Mouse (Mus musculus) adrenal gland, adult 8-10 months (tissue): ENCODE data around the gene 1600012H06Rik. TPM values are rescaled to one million over a fixed set of nuclear protein-coding genes. Genes with fewer than 3 reads are reported as not detected.
"Not testable (repeated sequence)": the region's sequence is repeated elsewhere in the genome, so short reads cannot be mapped to it uniquely, and the experiment has no call there.

ENCODE experiments used
- DNase-seq: peaks from one replicate; pipeline ENCODE4 v3.0.0; 2022
- total RNA-seq, 4 experiments: library from RNA; stranded (reverse); gene quantifications; 2 replicates each; pipeline ENCODE4 v1.2.4; 2022

1600012H06Rik gene
- 10 to 100 TPM; 24.5 to 49.4 (median 38.0) TPM for total RNA-seq

DNA sequence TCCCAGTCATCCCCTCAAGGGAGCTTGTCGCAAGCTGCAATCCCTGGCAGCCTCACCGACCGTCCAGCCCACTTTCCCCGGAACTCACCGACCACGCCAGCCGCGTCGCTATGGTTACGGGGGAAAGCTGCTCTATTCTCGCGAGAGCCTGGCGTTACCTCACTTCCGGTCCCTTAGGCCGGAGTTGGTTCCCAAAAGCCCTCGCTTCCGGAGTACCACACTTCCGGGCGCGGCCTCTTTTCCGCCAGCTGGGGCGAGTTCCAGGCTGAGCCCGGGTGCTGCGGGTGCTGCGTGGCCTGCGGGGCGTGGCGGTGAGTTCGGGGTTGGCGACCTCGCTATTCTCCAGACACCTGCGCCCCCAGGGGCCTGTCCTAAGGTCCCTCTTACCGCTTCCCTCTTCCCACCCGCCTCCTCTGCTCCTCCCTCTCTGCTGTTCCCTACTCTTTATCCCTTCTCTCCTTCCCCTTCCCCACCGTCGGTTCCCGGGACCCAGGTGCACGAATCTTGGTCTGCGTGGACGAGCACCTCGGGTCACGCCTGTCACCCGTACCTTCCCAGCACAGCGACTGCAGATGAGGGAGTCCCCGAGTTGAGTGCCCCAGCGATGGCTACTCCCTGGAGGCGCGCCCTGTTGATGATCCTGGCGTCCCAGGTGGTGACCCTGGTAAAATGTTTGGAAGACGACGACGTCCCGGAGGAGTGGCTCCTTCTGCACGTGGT lies at the start of gene 1600012H06Rik, which contains the start of gene Wdr27:
1600012H06Rik (plus strand) TSS at position 176 of the 720 bp plus-strand sequence.
Wdr27 (minus strand) TSS at position 150 of the 720 bp plus-strand sequence.
- peak; percentile 99 for DNase-seq

- not testable (repeated sequence) for DNase-seq
These were observed 47.9 kb upstream of the 1600012H06Rik start for GRCm38 (mm10) chr17:14895058-14895457.

DNA sequence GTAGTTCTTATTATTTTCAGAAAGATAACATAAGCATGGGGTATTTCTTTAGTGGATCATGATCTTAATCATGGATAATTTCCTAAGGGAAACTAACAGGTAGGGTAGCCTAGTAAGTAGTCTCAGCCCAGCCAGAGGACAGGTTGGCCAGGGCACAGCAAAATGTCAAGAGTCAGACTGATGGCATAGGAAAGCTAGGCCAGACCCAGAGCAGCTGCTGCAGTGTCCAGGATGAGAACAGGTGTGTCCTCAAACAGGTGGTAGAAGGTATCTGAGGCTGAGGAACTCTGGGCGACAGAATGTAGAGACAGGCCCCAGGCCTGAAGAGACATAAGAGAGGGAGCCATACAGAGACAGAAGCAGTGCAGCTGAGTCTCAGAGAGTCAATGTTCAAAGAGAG lies 44.0 kb upstream of the 1600012H06Rik start:
- DNase-seq: no peak

- no peak for DNase-seq
These were observed 39.8 kb upstream of the 1600012H06Rik start for GRCm38 (mm10) chr17:14903212-14903611.

DNA sequence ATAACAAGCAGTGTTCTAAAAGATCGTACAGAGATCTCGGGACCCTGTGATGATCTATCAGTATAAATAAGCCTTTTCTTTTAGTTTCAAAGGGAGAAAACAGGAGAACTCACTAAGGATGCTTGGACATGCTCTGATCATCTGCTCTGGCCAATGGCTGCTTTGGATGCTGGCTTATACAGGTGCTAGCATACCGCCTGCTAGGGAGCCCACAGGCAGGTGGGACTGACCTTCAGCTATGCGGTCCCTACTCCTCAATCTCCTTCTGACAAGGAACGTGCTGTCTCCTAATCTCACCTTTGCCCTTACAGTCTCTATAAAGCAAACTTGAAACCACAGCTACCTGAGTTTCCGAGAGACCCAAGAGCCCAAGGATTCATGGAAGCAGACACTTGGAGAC lies 38.8 kb upstream of the 1600012H06Rik start:
- DNase-seq: no peak

- DNase-seq: peak; percentile 16
These were observed 38.2 kb upstream of the 1600012H06Rik start for GRCm38 (mm10) chr17:14904637-14905265.

DNA sequence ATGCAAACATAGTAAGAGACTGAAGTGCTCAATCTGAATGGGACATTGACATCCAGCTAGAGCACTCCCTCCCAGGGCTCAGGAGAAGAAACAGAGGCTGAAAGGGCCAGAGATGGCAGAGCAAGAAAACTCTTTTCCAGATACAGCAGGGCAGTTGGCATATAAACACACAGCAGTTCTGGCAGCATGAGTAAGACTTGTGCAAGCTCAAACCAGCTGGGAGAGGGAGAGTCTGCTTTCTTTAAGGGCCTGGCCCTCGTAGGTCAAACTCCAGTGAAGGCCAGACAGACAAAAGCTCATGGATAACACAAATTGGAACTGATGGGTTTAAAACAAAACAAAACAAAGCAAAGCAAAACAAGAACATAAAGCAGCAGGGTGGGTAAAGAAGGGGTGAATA lies 36.4 kb upstream of the 1600012H06Rik start:
- no peak for DNase-seq

- no peak for DNase-seq
These were observed 35.8 kb upstream of the 1600012H06Rik start for GRCm38 (mm10) chr17:14907136-14907535.

DNA sequence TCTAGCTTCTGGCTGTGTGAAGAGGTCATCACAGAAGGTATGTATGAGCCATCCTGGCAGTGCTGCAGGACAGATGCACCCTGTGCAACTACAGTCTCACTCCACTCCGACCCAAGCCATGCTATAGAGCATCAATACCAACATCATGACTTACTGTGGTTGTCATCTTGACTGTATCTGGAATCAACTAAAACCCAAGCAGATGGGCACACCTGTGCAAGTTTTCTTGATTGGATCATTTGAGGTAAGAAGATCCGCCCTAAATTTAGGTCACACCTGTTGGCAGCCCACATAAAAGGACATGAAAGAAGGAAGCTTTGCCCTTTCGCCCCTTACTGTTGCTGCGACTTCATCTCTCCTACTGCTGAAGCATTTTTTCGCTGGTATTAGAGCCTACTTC lies 33.7 kb upstream of the 1600012H06Rik start:
- no peak for DNase-seq

DNA sequence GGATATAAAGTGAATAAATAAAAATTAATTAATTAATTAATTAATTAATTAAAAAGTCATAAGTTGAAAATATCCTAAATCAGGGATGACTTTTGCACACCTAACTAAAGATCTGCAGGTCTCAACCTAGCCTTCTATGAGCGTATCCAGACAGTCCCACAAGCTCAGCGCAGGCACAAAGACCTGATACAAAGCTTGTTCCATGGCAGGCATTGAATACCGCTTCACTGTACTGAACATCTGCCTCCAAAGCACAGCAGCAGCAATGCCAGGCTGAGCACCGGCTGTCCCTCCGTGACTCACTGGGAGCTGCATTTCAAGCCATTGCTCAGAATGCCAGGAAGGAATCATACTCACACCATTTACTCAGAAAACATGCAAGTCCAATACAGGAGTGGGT lies 32.2 kb upstream of the 1600012H06Rik start:
- DNase-seq: no peak

DNA sequence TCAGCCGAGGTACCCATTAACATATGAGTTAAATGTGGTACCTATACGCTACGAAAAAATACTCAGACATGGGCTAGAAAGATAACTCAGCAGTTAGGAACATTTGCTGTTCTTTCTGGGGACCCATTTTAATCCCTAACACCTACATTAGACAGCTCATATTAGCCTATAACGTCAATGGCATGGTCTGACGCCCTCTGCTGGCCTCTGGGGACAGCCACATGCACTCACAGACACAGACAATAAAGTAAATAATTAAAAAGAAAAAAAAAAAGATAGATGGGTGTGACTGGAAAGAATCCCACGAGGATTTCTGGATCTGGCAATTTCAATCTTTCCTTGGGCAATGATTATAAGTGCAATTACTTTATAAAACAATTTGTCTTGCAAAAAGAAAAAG lies 30.6 kb upstream of the 1600012H06Rik start:
- no peak for DNase-seq

DNA sequence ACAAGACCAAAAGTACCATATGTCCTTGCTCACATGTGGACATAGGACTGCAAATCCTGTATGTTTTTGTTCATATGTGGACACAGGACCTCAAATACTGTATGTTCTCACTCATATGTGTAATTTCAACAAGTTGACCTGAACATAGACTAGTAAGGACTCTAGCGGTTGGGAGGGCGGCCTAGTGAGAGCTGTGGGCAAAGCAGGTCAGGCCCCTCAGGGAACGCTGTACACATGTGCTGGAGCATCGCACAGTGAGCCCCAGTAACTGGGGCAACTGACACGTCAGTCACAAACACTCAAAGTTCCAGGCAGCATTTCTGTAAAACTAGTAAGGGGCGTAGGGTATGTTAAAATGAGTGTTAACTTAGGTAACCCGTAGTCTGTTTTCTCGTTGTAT lies 30.0 kb upstream of the 1600012H06Rik start:
- DNase-seq: no peak

- no peak for DNase-seq
These were observed 28.6 kb upstream of the 1600012H06Rik start for GRCm38 (mm10) chr17:14914401-14914800.

DNA sequence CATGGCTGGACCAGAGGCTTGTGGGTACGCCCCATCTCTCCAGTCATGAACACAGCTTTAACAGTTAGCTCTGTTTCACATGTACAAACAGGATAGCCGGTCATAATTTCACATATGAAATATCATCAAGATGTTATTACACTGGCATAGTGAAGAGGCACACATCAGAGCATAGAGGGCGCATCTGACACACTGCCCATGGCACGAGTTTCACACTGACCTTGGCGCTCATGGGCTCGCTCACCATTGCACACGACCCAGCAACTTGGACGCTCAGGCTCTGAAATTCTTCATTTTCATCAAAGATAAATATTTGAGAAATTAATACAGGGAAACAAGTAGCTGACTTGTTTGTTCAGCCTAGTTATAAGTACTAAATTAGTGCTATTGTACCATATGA lies 25.1 kb upstream of the 1600012H06Rik start:
- no peak for DNase-seq

GRCm38 (mm10) chr17:14921582-14921981 lies 21.4 kb upstream of the 1600012H06Rik start:
- DNase-seq: no peak

GRCm38 (mm10) chr17:14927644-14928218 lies 15.3 kb upstream of the 1600012H06Rik start:
- no peak for DNase-seq

DNA sequence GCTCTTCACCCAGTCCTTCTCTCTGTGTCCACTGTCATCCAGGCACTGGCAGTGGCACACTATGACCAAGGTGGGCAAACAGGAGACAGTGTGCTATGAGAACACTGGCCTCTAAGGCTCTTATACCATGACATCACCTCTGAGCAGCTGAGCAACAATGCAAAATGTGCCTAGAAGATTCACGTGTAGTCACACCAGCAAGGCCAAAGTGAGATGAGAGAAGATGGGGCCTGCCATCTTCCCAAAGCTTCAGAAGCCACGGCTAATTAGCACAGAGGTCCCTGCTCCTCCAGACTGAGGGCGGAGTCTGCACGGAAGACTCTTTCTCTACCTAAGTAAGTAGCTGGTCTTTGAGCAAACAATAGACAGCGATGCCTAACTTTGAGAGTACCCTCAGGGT lies 14.4 kb upstream of the 1600012H06Rik start:
- DNase-seq: no peak

- DNase-seq: no peak
These were observed 12.3 kb upstream of the 1600012H06Rik start for GRCm38 (mm10) chr17:14930697-14931096.

- DNase-seq: no peak
These were observed 11.5 kb upstream of the 1600012H06Rik start for GRCm38 (mm10) chr17:14931469-14931868.

DNA sequence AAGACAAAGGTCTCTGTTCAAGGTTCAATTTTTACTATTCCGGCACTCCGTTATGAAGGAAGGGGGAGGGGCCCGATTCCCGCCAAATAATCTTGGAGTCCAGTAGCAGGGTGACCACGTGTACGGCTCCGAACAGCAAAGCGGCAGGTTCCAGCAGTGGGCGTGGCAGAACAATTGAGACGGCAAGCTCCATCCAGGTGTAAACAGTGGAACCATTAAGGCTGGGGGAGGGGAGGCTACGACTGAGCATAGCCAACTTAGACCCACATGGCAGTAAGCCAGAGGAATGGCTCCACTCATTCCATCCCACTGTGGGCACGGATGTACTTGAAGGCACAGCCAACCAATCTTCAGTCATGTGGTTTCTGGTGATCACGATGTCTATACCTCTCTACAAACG lies 7.7 kb upstream of the 1600012H06Rik start:
- not testable (repeated sequence) for DNase-seq

- no peak for DNase-seq
These were observed 7.0 kb upstream of the 1600012H06Rik start for GRCm38 (mm10) chr17:14935841-14936605.

GRCm38 (mm10) chr17:14942181-14942580 lies 803 bp upstream of the 1600012H06Rik start:
- DNase-seq: not testable (repeated sequence)

DNA sequence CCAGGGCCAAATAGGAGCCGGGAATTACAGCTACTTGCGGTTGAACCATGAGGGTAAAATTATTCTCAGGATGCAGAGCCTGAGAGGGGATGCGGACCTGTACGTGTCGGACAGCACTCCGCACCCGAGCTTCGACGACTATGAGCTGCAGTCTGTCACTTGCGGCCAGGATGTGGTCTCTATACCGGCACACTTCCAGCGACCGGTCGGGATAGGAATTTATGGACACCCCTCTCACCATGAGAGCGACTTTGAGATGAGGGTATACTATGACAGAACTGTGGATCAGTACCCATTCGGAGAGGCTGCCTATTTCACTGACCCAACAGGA lies 710 bp downstream of the 1600012H06Rik start:
- DNase-seq: no peak
